Mouse (Mus musculus): ENCODE data around the gene Tnfrsf22. TPM values are rescaled to one million over a fixed set of nuclear protein-coding genes. Genes with fewer than 3 reads are reported as not detected.
"Not testable (repeated sequence)": the region's sequence is repeated elsewhere in the genome, so short reads cannot be mapped to it uniquely, and the experiment has no call there.

The Tnfrsf22 gene
- total RNA-seq, 1 experiment from 2014 or later = 0.57 TPM

DNA sequence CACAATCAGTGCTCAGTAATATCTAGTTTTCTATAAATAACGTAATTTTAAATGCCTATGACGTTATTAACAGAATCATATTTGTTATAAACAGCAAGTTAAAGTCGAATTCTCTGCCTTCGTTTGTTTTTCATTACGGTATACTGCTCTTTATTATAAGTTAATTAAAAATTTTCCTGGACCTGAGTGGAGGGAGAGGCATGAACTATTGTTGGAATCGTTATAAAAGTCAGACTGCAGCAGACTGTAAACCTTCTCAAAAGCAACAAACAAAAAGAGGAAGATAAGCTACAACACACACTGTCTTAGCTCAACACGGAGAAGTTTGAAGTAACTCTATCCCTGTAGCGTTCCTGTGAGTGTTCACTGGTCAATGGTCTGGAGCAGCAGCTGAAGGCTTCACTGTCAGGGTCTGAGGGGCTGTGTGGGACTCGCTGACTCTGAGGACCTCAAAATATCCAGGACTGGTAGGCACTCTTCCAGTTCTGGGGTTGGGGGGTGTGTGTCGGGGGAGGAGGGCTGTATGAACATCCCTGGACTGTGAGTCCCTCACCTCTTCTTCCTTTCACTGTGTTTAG is 397 bp upstream of the Tnfrsf22 start:
- peak; percentile 19; the same call in 1 of the 2 replicates for ATAC-seq (replicated peaks; ENCODE audit: insufficient number of reproducible peaks, low FRiP score, low TSS enrichment, poor library complexity, severe bottlenecking)

DNA sequence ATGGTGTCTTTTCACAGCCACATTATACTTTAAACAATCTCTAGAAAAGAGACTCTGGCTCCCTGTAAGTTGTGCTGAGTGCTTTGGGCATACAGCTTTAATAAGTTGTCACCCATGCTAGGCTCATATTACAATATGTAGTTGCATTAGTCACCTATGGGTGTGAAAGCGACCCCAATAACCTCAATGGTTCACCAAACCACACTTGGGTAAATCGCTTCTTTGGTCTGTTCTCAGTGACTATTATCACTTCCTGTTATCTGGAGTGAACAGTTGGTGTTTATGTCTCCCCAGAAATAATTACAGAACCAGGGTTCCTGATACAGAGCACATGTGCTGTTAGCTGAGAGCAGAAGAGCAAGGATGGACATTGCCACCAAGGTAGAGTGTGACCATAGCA is 5.5 kb downstream of the Tnfrsf22 start:
- not testable (repeated sequence) for ATAC-seq (replicated peaks; ENCODE audit: insufficient number of reproducible peaks, low FRiP score, low TSS enrichment, poor library complexity, severe bottlenecking)

DNA sequence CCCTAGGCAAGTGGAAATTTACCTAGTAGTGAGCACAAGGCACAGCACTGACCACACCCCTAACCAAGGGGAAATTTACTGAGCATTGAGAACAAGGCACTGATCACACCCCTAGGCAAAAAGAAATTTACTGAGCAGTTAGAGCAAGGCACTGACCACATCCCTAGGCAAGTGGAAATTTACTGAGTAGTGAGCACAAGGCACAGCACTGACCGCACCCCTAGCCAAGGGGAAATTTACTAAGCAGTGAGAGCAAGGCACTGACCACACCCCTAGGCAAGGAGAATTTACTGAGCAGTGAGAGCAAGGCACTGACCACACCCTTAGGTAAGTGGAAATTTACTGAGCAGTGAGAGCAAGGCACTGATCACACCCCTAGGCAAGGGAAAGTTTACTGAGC is 12.8 kb downstream of the Tnfrsf22 start:
- ATAC-seq (replicated peaks; ENCODE audit: insufficient number of reproducible peaks, low FRiP score, low TSS enrichment, poor library complexity, severe bottlenecking) = peak; percentile 53

DNA sequence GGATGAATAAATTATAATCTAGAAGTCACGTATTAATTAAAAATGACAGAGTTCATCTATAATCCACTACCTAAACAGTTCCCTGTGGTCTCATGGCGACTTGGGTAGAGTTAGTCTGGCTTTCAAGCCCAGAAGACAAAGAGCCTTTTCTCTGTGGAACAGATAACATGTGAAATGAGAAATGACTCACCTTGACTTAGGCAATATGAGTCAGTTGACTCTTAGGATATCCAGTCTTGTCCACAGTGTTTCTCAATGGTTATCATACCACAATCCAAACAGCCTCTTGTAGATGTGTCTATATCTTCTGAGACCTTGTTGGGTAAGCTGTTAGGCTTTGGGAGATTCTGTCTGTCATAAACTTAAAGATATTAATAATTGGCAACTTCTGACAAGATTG is 18.0 kb downstream of the Tnfrsf22 start:
- no peak for ATAC-seq (replicated peaks; ENCODE audit: insufficient number of reproducible peaks, low FRiP score, low TSS enrichment, poor library complexity, severe bottlenecking)

DNA sequence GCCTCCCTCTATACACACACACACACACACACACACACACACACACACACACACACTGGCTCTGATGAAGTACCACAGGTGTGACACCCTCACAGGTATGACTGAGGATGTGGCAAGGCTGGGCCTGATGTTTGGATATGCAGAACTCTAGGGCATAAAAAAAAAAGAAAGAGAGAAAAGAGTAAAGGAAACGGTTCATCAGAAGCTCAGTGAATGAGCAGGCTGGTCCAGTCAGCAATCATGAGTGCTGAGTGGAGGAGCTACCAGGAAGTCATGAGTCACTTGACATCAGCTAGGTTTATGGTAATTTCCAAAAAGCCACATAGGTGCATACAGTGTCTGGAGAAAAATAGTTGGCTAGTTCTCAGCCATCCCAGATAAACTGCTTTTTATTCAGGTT is 20.0 kb downstream of the Tnfrsf22 start:
- no peak for ATAC-seq (replicated peaks; ENCODE audit: insufficient number of reproducible peaks, low FRiP score, low TSS enrichment, poor library complexity, severe bottlenecking)

DNA sequence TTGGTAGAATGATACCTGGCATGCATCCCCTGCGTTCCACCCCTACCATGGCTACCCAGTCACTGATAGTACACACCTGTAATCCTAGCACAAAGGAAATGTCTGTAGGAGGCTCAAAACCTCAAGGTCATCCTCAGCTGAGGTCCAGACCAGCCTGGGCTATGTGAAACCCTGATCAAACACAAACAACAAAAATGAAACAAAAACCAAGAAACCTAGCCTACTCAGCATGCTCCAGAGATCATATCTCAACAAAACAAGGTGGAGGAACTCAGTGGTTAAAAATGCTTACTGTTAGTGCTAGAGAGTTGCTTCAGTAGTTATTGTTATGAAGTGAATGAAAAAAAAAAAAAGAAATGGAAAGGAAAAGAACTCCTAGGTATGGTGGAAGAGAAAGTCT is 20.9 kb downstream of the Tnfrsf22 start, which contains the start of gene Tnfrsf26:
TSS of gene Tnfrsf26 (minus strand) at position 183 of the 400 bp plus-strand sequence.
- ATAC-seq (replicated peaks; ENCODE audit: insufficient number of reproducible peaks, low FRiP score, low TSS enrichment, poor library complexity, severe bottlenecking) = no peak

DNA sequence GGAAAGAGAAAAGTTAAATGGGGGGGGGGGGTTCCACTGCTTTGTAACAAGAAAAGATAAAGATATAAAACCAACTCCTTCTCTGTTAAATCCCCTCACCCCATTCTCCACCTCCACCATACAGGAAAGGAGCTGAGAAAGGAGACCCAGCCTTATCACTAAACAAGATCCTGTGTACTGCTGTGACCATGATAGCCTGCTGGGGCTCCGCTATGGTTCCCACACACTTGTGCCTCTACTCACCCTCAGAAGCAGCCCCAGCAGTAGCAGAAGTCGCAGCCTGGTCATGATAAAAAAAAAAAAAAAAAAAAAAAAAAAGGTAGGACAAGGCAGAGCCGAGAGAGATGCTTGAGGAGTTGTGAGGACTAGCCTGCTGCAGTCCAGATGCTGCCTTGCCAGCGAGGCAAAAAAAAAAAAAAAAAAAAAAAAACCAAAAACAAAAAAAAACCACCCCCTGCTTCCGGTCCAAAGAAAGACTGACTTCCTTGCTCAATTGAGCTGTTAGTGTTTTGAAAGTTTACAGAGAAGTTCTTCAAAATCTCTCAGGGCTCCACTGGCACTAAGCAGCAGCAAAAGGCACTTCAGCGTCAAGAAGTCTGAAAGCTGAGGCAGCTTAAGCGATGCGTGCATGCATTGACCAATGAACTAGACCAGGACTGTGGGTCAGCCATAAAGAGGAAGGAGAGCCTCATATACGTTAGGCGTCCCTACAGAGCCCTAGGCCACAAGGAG is 21.7 kb downstream of the Tnfrsf22 start:
- peak; percentile 79 for ATAC-seq (replicated peaks; ENCODE audit: insufficient number of reproducible peaks, low FRiP score, low TSS enrichment, poor library complexity, severe bottlenecking)

DNA sequence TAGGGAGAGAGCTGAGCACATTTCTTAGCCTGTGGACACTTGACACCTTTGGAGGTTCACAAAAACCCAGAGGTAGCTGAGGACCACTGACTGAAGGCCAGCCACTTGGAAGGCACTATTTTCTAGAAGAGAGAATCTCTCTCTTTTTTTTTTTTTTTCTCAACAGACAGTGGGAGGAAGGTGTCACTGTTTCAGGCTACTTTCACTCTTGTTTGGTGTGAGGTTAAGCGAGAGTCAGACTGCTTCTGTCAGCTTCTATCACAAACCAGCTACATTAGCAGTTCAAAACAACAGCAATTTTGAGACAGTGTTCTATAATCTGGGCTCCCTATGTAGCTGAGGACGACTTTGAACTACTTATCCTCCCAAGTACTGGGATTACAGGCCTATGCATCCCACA is 23.3 kb downstream of the Tnfrsf22 start:
- ATAC-seq (replicated peaks; ENCODE audit: insufficient number of reproducible peaks, low FRiP score, low TSS enrichment, poor library complexity, severe bottlenecking) = no peak

DNA sequence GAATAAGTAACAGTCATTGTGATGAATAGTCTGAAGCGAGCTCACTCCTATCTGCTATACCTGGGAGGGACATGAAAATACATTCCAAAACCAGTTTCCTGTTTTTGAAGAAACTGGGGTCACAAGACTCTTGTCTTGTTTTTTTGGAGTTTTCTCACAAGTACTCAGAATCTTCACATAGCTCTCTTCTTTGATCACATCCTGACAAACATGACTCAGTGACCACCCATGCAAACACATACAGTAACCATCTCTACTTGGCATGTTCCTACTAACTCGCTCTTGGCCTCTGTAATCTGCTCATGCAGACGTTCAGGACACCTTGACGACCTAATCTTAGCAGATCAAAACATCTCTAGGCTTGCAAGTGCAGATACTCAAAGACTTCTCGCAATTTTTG is 24.3 kb downstream of the Tnfrsf22 start:
- no peak for ATAC-seq (replicated peaks; ENCODE audit: insufficient number of reproducible peaks, low FRiP score, low TSS enrichment, poor library complexity, severe bottlenecking)

DNA sequence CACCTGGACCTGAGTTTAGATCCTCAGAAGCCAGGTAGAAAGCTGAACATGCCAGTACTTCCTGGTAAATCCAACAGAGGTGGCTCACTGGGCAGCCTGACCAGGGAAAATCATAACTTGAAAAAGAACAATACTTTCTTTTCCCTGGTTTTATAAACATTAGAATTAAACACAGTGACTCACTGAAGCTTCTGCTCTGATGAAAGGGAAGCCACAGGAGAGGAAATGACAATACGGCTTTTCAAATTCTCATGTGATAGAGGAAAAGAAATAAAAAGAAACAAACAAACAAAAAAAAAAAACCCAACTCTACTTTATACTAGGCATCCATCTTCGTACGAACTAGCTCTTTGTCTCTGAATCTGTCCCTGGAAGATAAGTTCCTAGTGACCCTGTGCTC is 24.9 kb downstream of the Tnfrsf22 start:
- ATAC-seq (replicated peaks; ENCODE audit: insufficient number of reproducible peaks, low FRiP score, low TSS enrichment, poor library complexity, severe bottlenecking) = no peak

DNA sequence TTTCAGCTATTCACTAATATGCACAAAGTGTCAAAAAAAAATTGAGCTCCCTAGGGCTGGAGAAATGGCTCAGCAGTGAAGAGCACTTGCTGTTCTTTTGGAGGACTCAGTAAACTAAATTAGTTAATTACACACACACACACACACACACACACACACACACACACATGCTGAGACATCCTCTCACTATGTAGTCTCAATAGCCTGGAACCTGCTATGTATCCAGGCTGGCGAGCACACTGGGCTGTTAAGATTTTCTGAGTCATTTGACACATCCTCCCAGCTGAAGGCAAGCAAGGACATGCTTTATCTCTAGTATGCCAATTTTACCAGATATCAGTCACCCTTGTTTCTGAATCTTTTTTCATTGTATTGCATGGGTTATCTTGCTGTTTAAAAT is 28.5 kb downstream of the Tnfrsf22 start:
- ATAC-seq (replicated peaks; ENCODE audit: insufficient number of reproducible peaks, low FRiP score, low TSS enrichment, poor library complexity, severe bottlenecking) = no peak

DNA sequence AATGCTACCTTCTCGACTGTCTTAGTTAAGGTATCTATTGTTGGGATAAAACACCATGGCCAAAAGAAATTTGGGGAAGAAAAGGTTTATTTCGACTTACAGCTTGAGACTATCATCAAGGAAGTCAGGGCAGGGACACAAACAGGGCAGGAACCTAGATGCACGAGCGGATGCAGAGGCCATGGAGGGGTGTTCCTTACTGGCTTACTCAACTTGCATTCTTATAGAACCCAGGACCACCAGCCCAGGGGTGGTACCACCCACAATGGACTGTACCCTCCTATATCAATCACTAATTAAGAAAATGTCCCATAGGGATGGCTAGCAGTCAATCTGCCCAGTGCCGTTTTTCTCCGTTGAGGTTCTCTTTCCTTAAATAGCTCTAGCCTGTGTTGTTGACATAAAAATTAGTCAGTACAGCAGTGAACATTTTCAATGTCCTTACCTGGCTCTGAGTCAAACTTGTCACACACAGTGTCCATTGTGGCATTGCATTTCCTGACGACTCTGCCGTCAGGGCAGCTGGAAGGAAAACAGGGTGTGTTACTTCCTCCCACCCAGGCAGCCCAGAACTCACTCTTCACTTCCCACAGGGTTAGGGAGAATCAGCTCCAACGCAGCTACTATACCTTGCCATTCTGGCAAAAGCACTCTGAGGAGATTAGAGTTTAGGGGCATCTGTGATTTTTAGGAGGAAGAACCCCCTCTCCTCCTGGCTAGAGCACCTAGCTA is 34.9 kb downstream of the Tnfrsf22 start:
- no peak for ATAC-seq (replicated peaks; ENCODE audit: insufficient number of reproducible peaks, low FRiP score, low TSS enrichment, poor library complexity, severe bottlenecking)

DNA sequence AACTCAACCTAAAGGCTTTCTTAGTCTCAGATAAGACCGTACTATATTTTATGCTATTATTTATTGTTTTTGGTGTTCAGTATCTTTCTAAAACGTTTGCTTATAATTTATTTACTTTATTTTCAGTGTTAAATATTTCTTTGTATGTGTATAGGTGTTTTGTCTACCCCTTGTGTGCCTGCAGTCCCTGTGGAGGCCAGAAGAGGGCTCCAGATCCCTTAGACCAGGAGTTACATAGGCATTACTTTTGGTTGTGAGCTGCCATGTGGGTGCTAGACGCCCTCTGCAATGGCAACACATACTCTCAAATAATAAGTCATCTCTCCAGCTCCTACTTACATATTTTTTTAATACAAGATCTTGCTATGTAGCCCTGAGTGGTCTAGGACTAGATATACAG is 37.2 kb downstream of the Tnfrsf22 start:
- no peak for ATAC-seq (replicated peaks; ENCODE audit: insufficient number of reproducible peaks, low FRiP score, low TSS enrichment, poor library complexity, severe bottlenecking)

DNA sequence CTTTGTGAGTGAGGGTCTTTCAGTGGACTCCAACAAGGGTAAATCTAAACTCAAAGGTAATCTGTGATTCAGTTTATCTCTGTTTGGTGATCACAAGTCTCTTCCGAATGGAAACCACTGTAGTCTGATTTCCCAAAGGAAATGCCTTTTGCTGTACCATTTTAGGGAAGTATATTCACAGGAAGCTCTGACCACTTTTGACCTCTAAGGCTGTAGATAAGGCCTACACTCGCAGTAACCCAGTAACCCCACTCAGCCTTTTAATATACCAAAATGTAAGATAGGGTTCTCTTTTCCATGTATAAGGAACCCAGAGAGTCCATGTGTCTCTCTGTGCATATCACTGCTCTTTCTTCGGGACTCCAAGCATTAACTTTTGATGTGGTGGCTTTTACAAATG is 44.1 kb downstream of the Tnfrsf22 start:
- ATAC-seq (replicated peaks; ENCODE audit: insufficient number of reproducible peaks, low FRiP score, low TSS enrichment, poor library complexity, severe bottlenecking) = no peak

DNA sequence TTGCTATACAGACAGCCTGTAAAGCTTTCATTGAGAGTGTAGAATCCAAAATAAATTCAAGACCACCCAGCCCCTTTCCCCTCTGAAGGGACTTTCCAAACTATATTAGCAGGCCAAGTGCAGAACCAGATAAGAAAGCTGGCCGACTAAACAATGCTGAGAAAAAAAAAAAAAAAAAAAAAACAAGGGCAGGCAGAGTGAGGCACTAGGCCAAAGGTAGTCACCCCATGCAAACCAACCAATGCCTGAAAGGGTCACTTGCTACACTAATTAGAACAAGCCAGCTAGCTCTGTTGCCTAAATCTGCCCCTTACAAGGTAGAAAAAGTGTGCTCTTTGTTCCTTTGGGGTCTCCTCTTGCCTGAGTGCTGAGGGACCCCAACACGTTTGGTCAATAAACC is 44.6 kb downstream of the Tnfrsf22 start:
- ATAC-seq (replicated peaks; ENCODE audit: insufficient number of reproducible peaks, low FRiP score, low TSS enrichment, poor library complexity, severe bottlenecking) = no peak

DNA sequence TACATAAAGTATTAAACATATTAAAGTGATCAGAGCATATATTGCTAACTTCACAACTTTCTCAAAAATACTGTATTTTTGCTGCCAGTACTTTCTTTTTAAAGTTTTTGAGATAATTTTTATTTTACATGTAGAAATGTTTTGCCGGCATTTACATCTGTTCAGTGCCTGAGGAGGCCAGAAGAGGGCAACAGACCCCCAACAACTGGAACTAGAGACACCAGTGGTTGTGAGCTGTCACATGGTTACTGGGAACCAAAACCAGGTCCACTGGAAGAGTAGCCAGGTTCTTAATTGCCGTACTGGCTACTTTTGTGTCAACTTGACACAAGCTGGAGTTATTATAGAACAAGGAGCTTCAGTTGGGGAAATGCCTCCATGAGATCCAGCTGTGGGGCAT is 47.8 kb downstream of the Tnfrsf22 start:
- ATAC-seq (replicated peaks; ENCODE audit: insufficient number of reproducible peaks, low FRiP score, low TSS enrichment, poor library complexity, severe bottlenecking) = no peak

DNA sequence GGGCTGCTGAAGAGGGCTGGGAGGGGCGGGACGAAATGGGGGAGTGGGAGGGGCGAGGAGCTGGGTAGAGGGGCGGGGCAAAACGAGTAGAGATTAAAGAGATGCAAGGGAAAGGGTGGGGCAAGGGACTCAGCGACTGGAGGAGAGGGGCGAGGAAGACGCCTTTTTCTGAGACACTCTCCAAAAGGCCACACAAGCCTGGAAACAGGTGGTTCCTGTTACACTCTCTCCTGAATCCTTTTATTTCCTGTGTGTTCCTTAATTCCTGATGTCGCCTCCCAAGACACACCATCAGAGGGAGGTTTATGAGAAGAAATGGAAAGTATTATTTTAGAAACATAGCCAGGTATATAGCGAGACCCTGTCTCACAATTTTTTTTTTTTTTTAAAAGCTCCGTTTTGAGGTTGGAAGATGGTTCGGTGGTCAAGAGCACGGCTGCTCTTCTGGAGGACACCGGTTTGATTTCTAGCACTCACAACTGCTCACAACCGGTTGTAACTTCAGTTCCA is 49.2 kb downstream of the Tnfrsf22 start:
- no peak for ATAC-seq (replicated peaks; ENCODE audit: insufficient number of reproducible peaks, low FRiP score, low TSS enrichment, poor library complexity, severe bottlenecking)

DNA sequence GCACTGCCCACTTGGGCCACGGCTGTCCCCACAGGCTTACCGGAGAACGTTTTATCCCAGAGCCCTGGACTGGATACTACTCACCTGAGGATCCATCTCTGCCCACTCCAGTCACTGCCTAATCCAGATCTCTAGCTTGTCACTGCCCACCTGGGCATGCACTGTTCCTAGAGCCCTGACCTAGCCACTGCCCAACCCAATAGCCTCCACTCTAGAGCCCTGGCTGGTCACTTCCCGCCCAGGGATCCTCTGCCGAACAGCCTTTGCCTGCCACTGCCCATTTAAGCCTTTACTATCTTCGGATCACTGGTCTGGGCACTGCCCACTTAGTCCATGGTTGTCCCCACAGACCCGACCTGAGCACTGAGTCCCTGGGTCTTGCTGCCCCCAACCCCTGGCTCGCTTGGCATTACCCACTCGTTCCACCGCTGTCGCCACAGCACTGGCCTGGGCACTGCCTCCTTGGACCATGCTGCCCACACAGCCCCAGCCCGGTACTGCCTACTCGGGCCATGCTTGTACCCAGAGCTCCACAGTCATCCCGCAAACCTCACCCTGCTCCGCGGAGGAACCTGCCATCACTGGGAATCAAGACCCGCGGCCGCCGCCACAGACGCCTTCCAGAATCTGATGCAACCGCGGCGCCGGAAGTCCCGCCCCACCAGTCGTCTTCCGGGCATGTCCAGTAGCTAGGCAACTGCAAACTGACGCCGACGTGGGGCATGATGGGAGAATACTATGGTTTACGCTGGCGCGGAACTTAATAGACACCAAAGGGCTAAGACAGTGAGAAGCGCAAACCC is 49.8 kb downstream of the Tnfrsf22 start, which contains the start of gene Cars:
TSS of gene Cars (minus strand) at position 663 of the 803 bp plus-strand sequence.
- peak; percentile 98 for ATAC-seq (replicated peaks; ENCODE audit: insufficient number of reproducible peaks, low FRiP score, low TSS enrichment, poor library complexity, severe bottlenecking)

DNA sequence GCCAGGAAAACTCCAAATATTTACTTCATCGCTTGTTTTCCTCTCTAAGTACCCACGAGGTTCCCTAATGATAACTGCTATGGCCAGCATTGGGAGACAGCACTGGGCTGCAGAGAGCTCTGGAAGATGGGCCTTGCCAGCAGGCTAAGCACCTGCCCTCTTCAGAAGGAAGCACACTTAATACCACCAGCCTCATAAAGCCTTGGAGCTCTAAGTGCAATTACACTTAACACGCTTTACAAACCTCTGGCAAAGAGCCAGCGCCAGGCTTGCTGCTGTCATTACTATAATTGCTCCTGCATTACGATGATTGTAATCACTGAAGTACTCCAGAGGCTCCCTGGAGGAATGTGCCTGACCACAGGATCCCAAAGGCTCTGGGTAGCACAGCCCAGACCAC is 54.6 kb downstream of the Tnfrsf22 start:
- no peak for ATAC-seq (replicated peaks; ENCODE audit: insufficient number of reproducible peaks, low FRiP score, low TSS enrichment, poor library complexity, severe bottlenecking)

Data from monocyte, adult 5-6 weeks (primary cell).